Mouse (Mus musculus): ENCODE measurements around the gene 4930455H04Rik. TPM values are rescaled to one million over a fixed set of nuclear protein-coding genes. Genes with fewer than 3 reads are reported as not detected.

4930455H04Rik gene
- polyA plus RNA-seq, 1 experiment: not detected

DNA sequence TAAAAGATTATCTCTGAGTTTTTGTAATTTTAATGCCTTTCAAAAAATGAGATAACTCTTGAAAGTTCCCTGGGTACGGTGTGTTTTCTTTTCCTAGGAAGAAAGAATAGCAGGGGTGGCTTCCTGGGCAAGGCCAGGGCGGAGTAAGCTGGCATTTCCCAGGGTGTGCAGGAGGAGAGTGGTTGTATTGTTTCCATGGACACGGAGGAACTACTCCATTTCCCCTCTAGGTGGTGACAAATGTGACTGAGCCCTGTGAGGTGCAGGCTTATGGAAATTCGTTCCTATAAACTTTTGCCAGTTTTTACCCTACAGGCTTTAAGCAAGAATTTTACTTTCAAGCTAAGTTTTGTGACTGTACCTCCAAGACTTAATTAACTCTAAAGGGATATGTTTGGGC lies 1.8 kb upstream of the 4930455H04Rik start:
- TF ChIP-seq CTCF (IDR thresholded peaks at IDR 0.05; ENCODE audit: extremely low read depth, insufficient read depth, insufficient read length, insufficient replicate concordance): no peak
- TF ChIP-seq POLR2A (IDR thresholded peaks at IDR 0.05; ENCODE audit: low read depth, low read length): no peak
- Histone ChIP-seq H3K4me3 (ENCODE audit: extremely low read depth, insufficient read depth, insufficient read length) (no peak overlapping the region), H3K4me1 (ENCODE audit: control insufficient read depth, insufficient read depth, insufficient read length) (no peaks in the 10 kb centered on the region), H3K27me3 (ENCODE audit: control insufficient read depth, insufficient read depth, low read length) (no peaks in the 10 kb centered on the region), H3K27ac (ENCODE audit: insufficient read depth, low read length) (no peak overlapping the region), H3K36me3 (ENCODE audit: control insufficient read depth, insufficient read depth, low read length) (no peaks in the 10 kb centered on the region)
- DNase-seq (ENCODE audit: low read depth in 1 of 2, low spot score in 2 of 2): no peak
- WGBS: 15% methylated on average over 4 of the region's 4 CpGs

DNA sequence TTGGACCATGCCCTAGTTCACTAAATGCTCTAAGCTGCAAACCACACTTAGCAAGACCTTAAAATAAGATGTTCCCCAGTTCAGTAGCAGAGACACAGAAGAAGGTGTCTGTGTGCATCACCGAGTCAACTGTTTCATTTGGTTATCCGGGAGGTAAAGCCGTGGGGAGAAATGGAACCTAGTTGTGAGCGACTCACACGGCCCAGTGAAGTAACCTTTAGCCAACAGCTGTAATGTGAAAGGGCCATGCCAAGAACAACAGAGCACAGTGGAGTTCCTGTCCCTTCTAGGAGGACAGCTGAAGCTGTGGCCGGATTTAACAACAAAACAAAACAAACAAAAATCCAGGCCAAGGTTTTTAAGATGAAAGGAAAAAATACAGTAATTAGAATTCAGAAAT lies 1.3 kb upstream of the 4930455H04Rik start:
- H3K4me1 ChIP-seq (ENCODE audit: control insufficient read depth, insufficient read depth, insufficient read length): no peaks in the 10 kb centered on the region
- H3K27me3 ChIP-seq (ENCODE audit: control insufficient read depth, insufficient read depth, low read length): no peaks in the 10 kb centered on the region
- TF ChIP-seq POLR2A (IDR thresholded peaks at IDR 0.05; ENCODE audit: low read depth, low read length): no peak
- WGBS: 82% methylated on average over 6 of the region's 6 CpGs
- no peak for DNase-seq (ENCODE audit: low read depth in 1 of 2, low spot score in 2 of 2)
- H3K27ac ChIP-seq (ENCODE audit: insufficient read depth, low read length): no peak overlapping the region
- no peaks in the 10 kb centered on the region for H3K36me3 ChIP-seq (ENCODE audit: control insufficient read depth, insufficient read depth, low read length)
- no peak overlapping the region; the same call in 1 of the 2 replicates for H3K4me3 ChIP-seq (ENCODE audit: extremely low read depth, insufficient read depth, insufficient read length)

- TF ChIP-seq POLR2A (IDR thresholded peaks at IDR 0.05; ENCODE audit: low read depth, low read length): no peak
- H3K4me3 ChIP-seq (ENCODE audit: extremely low read depth, insufficient read depth, insufficient read length): no peak overlapping the region
- no peak overlapping the region for H3K27ac ChIP-seq (ENCODE audit: insufficient read depth, low read length)
- no peaks in the 10 kb centered on the region for H3K4me1 ChIP-seq (ENCODE audit: control insufficient read depth, insufficient read depth, insufficient read length)
- no peak for DNase-seq (ENCODE audit: low read depth in 1 of 2, low spot score in 2 of 2)
- H3K36me3 ChIP-seq (ENCODE audit: control insufficient read depth, insufficient read depth, low read length): no peaks in the 10 kb centered on the region
- 91% methylated on average over 6 of the region's 6 CpGs for WGBS
- no peaks in the 10 kb centered on the region for H3K27me3 ChIP-seq (ENCODE audit: control insufficient read depth, insufficient read depth, low read length)
Measured at GRCm38 (mm10) chr3:116967436-116967835, 631 bp upstream of the 4930455H04Rik start.

- TF ChIP-seq CTCF (IDR thresholded peaks at IDR 0.05; ENCODE audit: extremely low read depth, insufficient read depth, insufficient read length, insufficient replicate concordance) (no peak), POLR2A (IDR thresholded peaks at IDR 0.05; ENCODE audit: low read depth, low read length) (no peak)
- Histone ChIP-seq H3K27ac (ENCODE audit: insufficient read depth, low read length) (no peak within 1 kb of the TSS), H3K4me1 (ENCODE audit: control insufficient read depth, insufficient read depth, insufficient read length) (no peaks in the 10 kb centered on the region), H3K4me3 (ENCODE audit: extremely low read depth, insufficient read depth, insufficient read length) (no peak within 1 kb of the TSS), H3K27me3 (ENCODE audit: control insufficient read depth, insufficient read depth, low read length) (no peaks in the 10 kb centered on the region), H3K36me3 (ENCODE audit: control insufficient read depth, insufficient read depth, low read length) (no peaks in the 10 kb centered on the region)
- WGBS: 18% methylated on average over 17 of the region's 17 CpGs
- DNase-seq (ENCODE audit: low read depth in 1 of 2, low spot score in 2 of 2): no peak
Measured at GRCm38 (mm10) chr3:116968540-116968997, 502 bp downstream of the 4930455H04Rik start, which contains the start of gene Palmd. TSS of gene Palmd (minus strand) at chr3:116968987.

DNA sequence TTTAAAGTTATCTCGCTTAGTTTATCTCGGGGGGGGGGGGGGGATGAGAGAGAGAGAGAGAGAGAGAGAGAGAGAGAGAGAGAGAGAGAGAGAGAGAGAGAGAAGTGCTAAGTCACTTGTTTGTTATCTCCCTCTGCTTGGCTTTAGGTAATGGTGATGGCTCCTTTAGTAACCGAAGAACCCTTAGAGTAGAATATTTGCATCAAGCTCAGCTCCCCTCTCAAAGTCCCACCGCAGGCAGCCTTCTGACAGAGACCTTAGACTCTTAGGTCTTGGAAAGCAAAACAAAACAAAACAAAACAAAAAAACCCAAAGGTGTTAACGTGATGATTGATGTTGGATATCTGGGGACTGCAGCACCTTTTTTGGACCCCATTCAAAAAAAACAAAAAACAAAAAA lies 936 bp downstream of the 4930455H04Rik start:
- Histone ChIP-seq H3K27me3 (ENCODE audit: control insufficient read depth, insufficient read depth, low read length) (no peaks in the 10 kb centered on the region), H3K27ac (ENCODE audit: insufficient read depth, low read length) (no peak overlapping the region), H3K4me1 (ENCODE audit: control insufficient read depth, insufficient read depth, insufficient read length) (no peaks in the 10 kb centered on the region), H3K4me3 (ENCODE audit: extremely low read depth, insufficient read depth, insufficient read length) (no peak overlapping the region), H3K36me3 (ENCODE audit: control insufficient read depth, insufficient read depth, low read length) (no peaks in the 10 kb centered on the region)
- no peak for DNase-seq (ENCODE audit: low read depth in 1 of 2, low spot score in 2 of 2)
- WGBS: 43% methylated on average over 4 of the region's 5 CpGs
- TF ChIP-seq CTCF (IDR thresholded peaks at IDR 0.05; ENCODE audit: extremely low read depth, insufficient read depth, insufficient read length, insufficient replicate concordance) (no peak), POLR2A (IDR thresholded peaks at IDR 0.05; ENCODE audit: low read depth, low read length) (no peak)

- Histone ChIP-seq H3K36me3 (ENCODE audit: control insufficient read depth, insufficient read depth, low read length) (no peaks in the 10 kb centered on the region), H3K4me1 (ENCODE audit: control insufficient read depth, insufficient read depth, insufficient read length) (no peaks in the 10 kb centered on the region), H3K27ac (ENCODE audit: insufficient read depth, low read length) (no peak overlapping the region), H3K4me3 (ENCODE audit: extremely low read depth, insufficient read depth, insufficient read length) (no peak overlapping the region), H3K27me3 (ENCODE audit: control insufficient read depth, insufficient read depth, low read length) (no peaks in the 10 kb centered on the region)
- no peak for TF ChIP-seq POLR2A (IDR thresholded peaks at IDR 0.05; ENCODE audit: low read depth, low read length)
- TF ChIP-seq CTCF (IDR thresholded peaks at IDR 0.05; ENCODE audit: extremely low read depth, insufficient read depth, insufficient read length, insufficient replicate concordance): no peak
- no peak for DNase-seq (ENCODE audit: low read depth in 1 of 2, low spot score in 2 of 2)
- WGBS: 84% methylated on average over 5 of the region's 5 CpGs
Measured at GRCm38 (mm10) chr3:116969786-116970185, 1.7 kb downstream of the 4930455H04Rik start.

- TF ChIP-seq CTCF (IDR thresholded peaks at IDR 0.05; ENCODE audit: extremely low read depth, insufficient read depth, insufficient read length, insufficient replicate concordance) (no peak), POLR2A (IDR thresholded peaks at IDR 0.05; ENCODE audit: low read depth, low read length) (no peak)
- Histone ChIP-seq H3K27me3 (ENCODE audit: control insufficient read depth, insufficient read depth, low read length) (no peaks in the 10 kb centered on the region), H3K4me3 (ENCODE audit: extremely low read depth, insufficient read depth, insufficient read length) (no peak overlapping the region; the same call in 1 of the 2 replicates), H3K27ac (ENCODE audit: insufficient read depth, low read length) (no peak overlapping the region), H3K4me1 (ENCODE audit: control insufficient read depth, insufficient read depth, insufficient read length) (no peaks in the 10 kb centered on the region), H3K36me3 (ENCODE audit: control insufficient read depth, insufficient read depth, low read length) (no peaks in the 10 kb centered on the region)
- no peak for DNase-seq (ENCODE audit: low read depth in 1 of 2, low spot score in 2 of 2)
- 17% methylated on average over 9 of the region's 9 CpGs for WGBS
Measured at GRCm38 (mm10) chr3:116981811-116982575, 13.9 kb downstream of the 4930455H04Rik start.

All from spleen, adult 2 months (tissue).